Mouse (Mus musculus): ENCODE measurements around the gene Gzmd. TPM values are rescaled to one million over a fixed set of nuclear protein-coding genes. Genes with fewer than 3 reads are reported as not detected.
"Not testable (repeated sequence)": the region's sequence is repeated elsewhere in the genome, so short reads cannot be mapped to it uniquely, and the experiment has no call there.

The Gzmd gene
- not detected for total RNA-seq (2021)
- long read RNA-seq, experiment 1 = 0 reads
- long read RNA-seq, experiment 2 = 0 reads

GRCm38 (mm10) chr14:56132508-56132907 lies at the start of gene Gzmd:
Gene Gzmd (minus strand): TSS chr14:56132608.
- intact Hi-C loops (cut with DNase I); DNase-seq: not testable (repeated sequence)

GRCm38 (mm10) chr14:56177651-56178050 lies 45.2 kb upstream of the Gzmd start:
- peak; percentile 33 to 52 for DNase-seq
- intact Hi-C loops (cut with DNase I) = not testable (repeated sequence)

- DNase-seq = no peak
- intact Hi-C loops (cut with DNase I) = no loop called here
Observed at GRCm38 (mm10) chr14:56174499-56174898, 42.1 kb upstream of the Gzmd start, which contains the start of gene Gzmn. Gene Gzmn (minus strand): TSS chr14:56174599.

GRCm38 (mm10) chr14:56173396-56173795 lies 41.0 kb upstream of the Gzmd start:
- no peak for DNase-seq
- intact Hi-C loops (cut with DNase I) = no loop called here

GRCm38 (mm10) chr14:56172744-56173143 lies 40.3 kb upstream of the Gzmd start:
- DNase-seq = no peak
- intact Hi-C loops (cut with DNase I) = no loop called here

- DNase-seq = no peak
- intact Hi-C loops (cut with DNase I) = no loop called here
Observed at GRCm38 (mm10) chr14:56168009-56168408, 35.6 kb upstream of the Gzmd start.

GRCm38 (mm10) chr14:56162109-56162508 lies 29.7 kb upstream of the Gzmd start:
- intact Hi-C loops (cut with DNase I) = no loop called here
- no peak for DNase-seq

GRCm38 (mm10) chr14:56159479-56159878 lies 27.1 kb upstream of the Gzmd start, which contains the start of gene Gzmg:
Gene Gzmg (minus strand): TSS chr14:56159579.
- intact Hi-C loops (cut with DNase I) = not testable (repeated sequence)

GRCm38 (mm10) chr14:56155340-56155739 lies 22.9 kb upstream of the Gzmd start:
- intact Hi-C loops (cut with DNase I) = no loop called here
- DNase-seq = no peak

More at GRCm38 (mm10) chr14:56159479-56159878, 27.1 kb upstream of the Gzmd start, which contains the start of gene Gzmg:
- DNase-seq = not testable (repeated sequence)

GRCm38 (mm10) chr14:56133675-56134074 lies 1.3 kb upstream of the Gzmd start:
- intact Hi-C loops (cut with DNase I); DNase-seq: not testable (repeated sequence)

- intact Hi-C loops (cut with DNase I) = no loop called here
Observed at GRCm38 (mm10) chr14:56128341-56128740, 4.1 kb downstream of the Gzmd start.

GRCm38 (mm10) chr14:56123516-56123915 lies 8.9 kb downstream of the Gzmd start:
- intact Hi-C loops (cut with DNase I) = no loop called here
- no peak for DNase-seq

More at GRCm38 (mm10) chr14:56128341-56128740, 4.1 kb downstream of the Gzmd start:
- no peak for DNase-seq

GRCm38 (mm10) chr14:56120525-56120924 lies 11.9 kb downstream of the Gzmd start, which contains the start of gene Gzme:
Gene Gzme (minus strand): TSS chr14:56120625.
- intact Hi-C loops (cut with DNase I) = no loop called here

GRCm38 (mm10) chr14:56115531-56116310 lies 16.7 kb downstream of the Gzmd start:
- DNase-seq; intact Hi-C loops (cut with DNase I): not testable (repeated sequence)

More at GRCm38 (mm10) chr14:56120525-56120924, 11.9 kb downstream of the Gzmd start, which contains the start of gene Gzme:
- no peak for DNase-seq

- no peak for DNase-seq
- intact Hi-C loops (cut with DNase I) = no loop called here
Observed at GRCm38 (mm10) chr14:56105447-56106180, 26.8 kb downstream of the Gzmd start.

GRCm38 (mm10) chr14:56105016-56105415 lies 27.4 kb downstream of the Gzmd start:
- DNase-seq = no peak
- intact Hi-C loops (cut with DNase I) = no loop called here

GRCm38 (mm10) chr14:56103452-56103851 lies 29.0 kb downstream of the Gzmd start:
- intact Hi-C loops (cut with DNase I) = no loop called here
- DNase-seq = no peak

- intact Hi-C loops (cut with DNase I) = no loop called here
Observed at GRCm38 (mm10) chr14:56102386-56102785, 30.0 kb downstream of the Gzmd start, which contains the start of gene Ctsg. Gene Ctsg (minus strand): TSS chr14:56102574.

GRCm38 (mm10) chr14:56098940-56099339 lies 33.5 kb downstream of the Gzmd start:
- intact Hi-C loops (cut with DNase I) = no loop called here

More at GRCm38 (mm10) chr14:56102386-56102785, 30.0 kb downstream of the Gzmd start, which contains the start of gene Ctsg:
- no peak for DNase-seq

GRCm38 (mm10) chr14:56097597-56097996 lies 34.8 kb downstream of the Gzmd start:
- DNase-seq = no peak
- intact Hi-C loops (cut with DNase I) = no loop called here

More at GRCm38 (mm10) chr14:56098940-56099339, 33.5 kb downstream of the Gzmd start:
- DNase-seq = no peak

- intact Hi-C loops (cut with DNase I) = no loop called here
- DNase-seq = no peak
Observed at GRCm38 (mm10) chr14:56093353-56093752, 39.1 kb downstream of the Gzmd start.
